Mouse (Mus musculus) intestine, embryonic 14.5 days (tissue): Measurements from ENCODE around the gene Zfp740. TPM values are rescaled to one million over a fixed set of nuclear protein-coding genes. Genes with fewer than 3 reads are reported as not detected.
A peak's percentile ranks its signal among the peaks of the same experiment; 100 is the strongest.
"Not testable (repeated sequence)": the region's sequence is repeated elsewhere in the genome, so short reads cannot be mapped to it uniquely, and the experiment has no call there.

Source experiments
- ATAC-seq: fragments of 200-750 bp; cut with Nextera tagmentation; replicated peaks from 2 replicates; pipeline ENCODE4 v1.8.0; 2017; ENCODE audit warnings: low read depth, moderate number of reproducible peaks, moderate TSS enrichment, moderate library complexity; ENCODE audit not compliant: low FRiP score, low TSS enrichment
- DNase-seq: peaks from one replicate; pipeline ENCODE4 v3.0.0-alpha.2; 2018; ENCODE audit warnings: low spot score
- H3K27ac ChIP-seq: fragments of 300-500 bp; sonication (generic); 2 replicates; pipeline ENCODE4 v1.5.1; 2014; ENCODE audit warnings: low read depth, mild to moderate bottlenecking, control low read depth
- H3K27me3 ChIP-seq: fragments of 300-500 bp; sonication (generic); replicated peaks from 2 replicates; pipeline ENCODE4 v1.6.1; 2014; ENCODE audit warnings: low read length, control low read depth; ENCODE audit not compliant: control insufficient read depth, insufficient read depth
- H3K36me3 ChIP-seq: fragments of 300-500 bp; sonication (generic); 2 replicates; pipeline ENCODE4 v1.6.1; 2014; ENCODE audit warnings: low read length, control low read depth; ENCODE audit not compliant: control insufficient read depth, insufficient read depth
- H3K4me1 ChIP-seq: fragments of 300-500 bp; sonication (generic); replicated peaks from 2 replicates; pipeline ENCODE4 v1.6.1; 2014; ENCODE audit warnings: low read length, control low read depth, mixed read lengths; ENCODE audit not compliant: control insufficient read depth, insufficient read depth
- H3K4me2 ChIP-seq: fragments of 300-500 bp; sonication (generic); 2 replicates; pipeline ENCODE4 v1.6.1; 2014; ENCODE audit warnings: low read length
- H3K4me3 ChIP-seq: fragments of 300-500 bp; sonication (generic); 2 replicates; pipeline ENCODE4 v1.5.1; 2014; ENCODE audit warnings: low read depth, low read length, control low read depth, mixed read lengths
- H3K9ac ChIP-seq: fragments of 300-500 bp; sonication (generic); 2 replicates; pipeline ENCODE4 v1.6.1; 2014; ENCODE audit warnings: mild to moderate bottlenecking, low read length
- H3K9me3 ChIP-seq: fragments of 300-500 bp; sonication (generic); 2 replicates; pipeline ENCODE4 v1.6.1; 2016; ENCODE audit warnings: low read length, control low read depth; ENCODE audit not compliant: control insufficient read depth
- WGBS: fragments of 180-500 bp; shearing (Covaris S2); extraction: QIAGEN DNeasy Blood & Tissue Kit; methylation state at CpG from one replicate; pipeline ENCODE4 v1.1.7; 2014; 5-methylcytosine and 5-hydroxymethylcytosine counted together
- polyA plus RNA-seq: library from polyadenylated mRNA; unstranded; fragments of >200 nt; fragmentation: Nextera tagmentation; extraction: Ambion mirVana; gene quantifications from 2 replicates; pipeline ENCODE4 v1.2.1, GENCODE M21; 2014

Zfp740 gene
- polyA plus RNA-seq, 1 experiment from 2014 or later: 47.0 TPM

- Histone ChIP-seq H3K36me3 (peaks cover 75% of the 10 kb centered on the region), H3K27me3 (no peaks in the 10 kb centered on the region), H3K9me3 (no peaks in the 10 kb centered on the region), H3K27ac (no peak overlapping the region), H3K4me1 (no peaks in the 10 kb centered on the region), H3K9ac (no peak overlapping the region), H3K4me2 (no peak overlapping the region), H3K4me3 (no peak overlapping the region)
- WGBS: 54% methylated on average over 2 of the region's 2 CpGs
- DNase-seq (no peak), ATAC-seq (no peak)
Measured at GRCm38 (mm10) chr15:102214132-102214531, 11.1 kb downstream of the Zfp740 start.

DNA sequence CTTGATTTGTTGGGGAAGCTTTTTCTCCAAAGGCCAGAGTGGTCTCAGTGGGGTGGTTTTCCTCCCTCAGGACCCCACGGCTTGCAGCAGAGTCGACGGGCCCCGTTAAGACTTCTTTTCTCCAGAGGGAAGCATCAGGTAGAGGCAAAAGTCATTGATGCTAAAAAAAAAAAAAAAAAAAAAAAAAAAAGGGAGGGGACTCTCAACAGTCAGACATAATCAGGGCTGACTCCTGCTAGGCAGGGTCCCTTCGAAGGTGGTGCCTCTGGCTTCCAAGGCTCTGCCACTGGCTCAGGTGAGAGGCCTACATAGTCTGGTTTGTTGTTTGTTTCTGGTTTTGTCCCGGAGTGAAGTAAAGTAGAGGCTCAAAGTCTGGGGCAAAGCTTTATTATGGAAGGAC is 12.6 kb downstream of the Zfp740 start:
- WGBS: 75% methylated on average over 6 of the region's 6 CpGs
- no peak overlapping the region for H3K9ac ChIP-seq
- no peak for ATAC-seq
- H3K4me3 ChIP-seq: no peak overlapping the region
- no peak for DNase-seq
- no peaks in the 10 kb centered on the region for H3K9me3 ChIP-seq
- no peak overlapping the region for H3K4me2 ChIP-seq
- no peak overlapping the region for H3K27ac ChIP-seq
- peaks cover 61% of the 10 kb centered on the region for H3K36me3 ChIP-seq
- no peaks in the 10 kb centered on the region for H3K27me3 ChIP-seq
- H3K4me1 ChIP-seq: no peaks in the 10 kb centered on the region

- 0 out of 2 replicates have a peak, but pooled peaks have one; percentile 4 for ATAC-seq
- Histone ChIP-seq H3K4me2 (no peak overlapping the region), H3K9ac (no peak overlapping the region), H3K4me3 (no peak overlapping the region), H3K27ac (no peak overlapping the region), H3K9me3 (no peaks in the 10 kb centered on the region), H3K27me3 (no peaks in the 10 kb centered on the region), H3K4me1 (no peaks in the 10 kb centered on the region), H3K36me3 (peaks cover 54% of the 10 kb centered on the region)
- WGBS: 79% methylated on average over 16 of the region's 16 CpGs
- DNase-seq: peak; percentile 51
Measured at GRCm38 (mm10) chr15:102216459-102217228, 13.6 kb downstream of the Zfp740 start.

GRCm38 (mm10) chr15:102217325-102217724 is 14.3 kb downstream of the Zfp740 start:
- H3K27ac ChIP-seq: no peak overlapping the region
- ATAC-seq: 0 out of 2 replicates have a peak, but pooled peaks have one; percentile 28
- WGBS: 80% methylated on average over 7 of the region's 7 CpGs
- no peak overlapping the region for H3K4me2 ChIP-seq
- H3K4me3 ChIP-seq: no peak overlapping the region
- no peaks in the 10 kb centered on the region for H3K27me3 ChIP-seq
- H3K36me3 ChIP-seq: peaks cover 47% of the 10 kb centered on the region
- H3K9me3 ChIP-seq: no peaks in the 10 kb centered on the region
- no peak for DNase-seq
- no peak overlapping the region for H3K9ac ChIP-seq
- no peaks in the 10 kb centered on the region for H3K4me1 ChIP-seq

DNA sequence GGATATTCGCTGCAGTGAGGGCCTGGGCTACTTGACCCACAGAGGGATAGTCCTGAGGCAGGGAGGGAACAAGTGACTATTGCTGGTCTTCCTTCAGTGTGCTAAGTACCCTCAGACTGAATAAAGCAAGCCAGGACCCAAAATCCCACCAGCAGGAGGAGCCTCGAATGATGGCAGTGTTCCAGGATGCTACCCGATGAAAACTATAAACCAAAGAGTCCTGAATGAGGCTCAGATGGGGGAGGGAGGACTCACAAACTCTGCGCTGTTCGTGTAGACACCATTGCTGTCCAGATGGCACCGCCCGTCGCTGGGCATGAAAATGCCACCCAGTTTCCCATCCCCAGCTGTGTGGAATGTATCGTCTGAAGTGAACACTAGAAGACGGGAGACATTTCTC is 19.3 kb downstream of the Zfp740 start:
- Histone ChIP-seq H3K9ac (no peak overlapping the region), H3K4me3 (no peak overlapping the region), H3K4me1 (no peaks in the 10 kb centered on the region), H3K36me3 (no peaks in the 10 kb centered on the region), H3K9me3 (no peaks in the 10 kb centered on the region), H3K27ac (no peak overlapping the region), H3K4me2 (no peak overlapping the region), H3K27me3 (peaks cover 11% of the 10 kb centered on the region)
- ATAC-seq (no peak), DNase-seq (peak; percentile 54)
- 59% methylated on average over 10 of the region's 10 CpGs for WGBS

DNA sequence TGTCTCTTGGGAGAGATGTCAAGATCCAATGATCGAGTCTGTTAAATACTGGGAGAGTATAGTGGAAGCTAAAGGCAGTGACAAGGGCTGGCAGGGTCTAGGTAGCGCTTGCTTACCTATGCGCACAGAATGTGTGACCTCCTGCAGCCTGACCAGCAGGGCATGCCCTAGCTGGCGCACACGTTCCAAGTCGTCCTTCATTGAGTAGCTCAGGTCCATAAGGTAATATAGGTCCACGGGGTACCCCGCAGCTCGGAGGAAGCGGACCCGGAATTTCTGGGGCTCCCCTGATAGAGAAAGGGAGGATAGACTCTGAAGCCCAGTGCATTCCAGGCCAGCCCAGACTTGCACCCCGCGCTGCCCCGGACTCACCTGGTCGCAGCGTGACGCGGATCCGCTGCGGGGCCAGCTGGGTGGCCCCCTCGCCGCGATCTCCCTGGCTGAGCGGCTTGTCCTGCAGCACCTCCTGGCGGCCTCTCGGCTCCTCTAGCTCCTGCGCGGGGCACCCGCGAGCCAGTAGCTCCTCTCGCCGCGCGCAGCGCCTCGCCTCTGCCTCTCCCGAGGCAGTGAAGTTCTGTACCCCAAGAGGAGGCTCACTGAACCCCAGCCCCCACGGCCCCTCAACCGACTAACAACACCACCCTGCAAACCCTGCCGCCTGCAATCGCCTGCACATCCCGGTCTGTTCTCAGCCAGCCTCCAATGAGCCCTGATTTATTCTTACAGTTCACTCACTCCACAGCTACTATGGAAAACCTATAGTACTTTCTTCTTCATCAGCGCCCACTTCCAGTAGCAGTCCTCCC is 21.3 kb downstream of the Zfp740 start:
- peak overlapping the region; percentile 82 for H3K4me2 ChIP-seq
- H3K4me3 ChIP-seq: peak overlapping the region; percentile 36
- H3K36me3 ChIP-seq: no peaks in the 10 kb centered on the region
- H3K27ac ChIP-seq: no peak overlapping the region
- peak overlapping the region; percentile 37 for H3K9ac ChIP-seq
- DNase-seq (peak; percentile 91), ATAC-seq (peak; percentile 87)
- WGBS: 3% methylated on average over 43 of the region's 43 CpGs
- H3K4me1 ChIP-seq: no peaks in the 10 kb centered on the region
- peaks cover 11% of the 10 kb centered on the region for H3K27me3 ChIP-seq
- H3K9me3 ChIP-seq: no peaks in the 10 kb centered on the region

DNA sequence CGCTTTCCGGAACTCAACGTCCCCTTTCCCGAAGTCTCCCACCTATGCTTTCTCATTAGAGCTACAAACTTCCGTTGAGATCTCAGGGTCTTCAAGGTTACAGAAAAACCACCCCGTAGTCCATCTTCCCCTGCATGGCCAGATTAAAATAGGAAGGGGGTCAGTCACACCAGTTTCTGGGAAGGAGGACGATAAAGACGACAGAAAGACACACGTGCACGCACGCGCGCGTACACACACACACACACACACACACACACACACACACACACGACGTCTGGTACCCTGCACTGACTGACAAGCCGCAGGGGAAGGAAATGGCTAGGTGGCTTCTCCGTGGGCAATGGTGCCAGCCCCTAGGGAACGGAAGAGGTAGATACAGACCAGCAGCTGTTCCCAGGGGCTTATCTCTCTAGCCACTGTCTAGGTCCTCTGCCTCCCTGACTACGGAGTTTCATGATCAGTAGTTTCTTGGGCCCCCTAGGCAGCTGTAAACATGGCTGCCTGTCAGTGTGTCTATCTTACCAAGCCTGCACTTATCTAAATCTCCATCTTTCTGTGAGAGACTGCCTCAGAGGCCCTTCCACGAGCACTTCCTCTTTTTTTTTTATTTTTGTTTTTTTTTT is 22.1 kb downstream of the Zfp740 start:
- H3K27me3 ChIP-seq: peaks cover 11% of the 10 kb centered on the region
- H3K36me3 ChIP-seq: no peaks in the 10 kb centered on the region
- no peaks in the 10 kb centered on the region for H3K9me3 ChIP-seq
- H3K4me2 ChIP-seq: peak overlapping the region; percentile 82
- DNase-seq (peak; percentile 52), ATAC-seq (no peak)
- H3K9ac ChIP-seq: peak overlapping the region; percentile 37
- WGBS: 14% methylated on average over 21 of the region's 21 CpGs
- no peak overlapping the region for H3K27ac ChIP-seq
- H3K4me3 ChIP-seq: peak overlapping the region; percentile 36
- H3K4me1 ChIP-seq: no peaks in the 10 kb centered on the region

- not testable (repeated sequence) for H3K36me3 ChIP-seq, H3K4me2 ChIP-seq, DNase-seq, H3K27ac ChIP-seq, H3K4me1 ChIP-seq, H3K9ac ChIP-seq, ATAC-seq, H3K9me3 ChIP-seq, H3K4me3 ChIP-seq
- 77% methylated on average over 6 of the region's 6 CpGs for WGBS
- peaks cover 11% of the 10 kb centered on the region for H3K27me3 ChIP-seq
Measured at GRCm38 (mm10) chr15:102225619-102226018, 22.6 kb downstream of the Zfp740 start.
